Mouse (Mus musculus) kidney, adult 2 months (tissue): ENCODE data around the gene Borcs5. TPM values are rescaled to one million over a fixed set of nuclear protein-coding genes. Genes with fewer than 3 reads are reported as not detected.

Experiments used
- DNase-seq: peaks from one replicate; pipeline ENCODE4 v3.0.0; 2021
- H3K27ac ChIP-seq: fragments of 200-500 bp; 2 replicates; pipeline ENCODE4 v1.5.1; 2012; ENCODE audit warnings: low read depth, low read length, control low read depth, inconsistent platforms; ENCODE audit not compliant: insufficient read depth
- H3K27me3 ChIP-seq: fragments of 200-500 bp; replicated peaks from 2 replicates; pipeline ENCODE4 v1.6.1; 2012; ENCODE audit warnings: mild to moderate bottlenecking, moderate library complexity, low read length, inconsistent platforms; ENCODE audit not compliant: control insufficient read depth, insufficient read depth
- H3K36me3 ChIP-seq: fragments of 200-500 bp; 2 replicates; pipeline ENCODE4 v1.6.1; 2012; ENCODE audit warnings: mild to moderate bottlenecking, moderate library complexity, low read length, inconsistent platforms; ENCODE audit not compliant: control insufficient read depth, insufficient read depth
- H3K4me1 ChIP-seq: fragments of 200-500 bp; 2 replicates; pipeline ENCODE4 v1.6.1; 2011; ENCODE audit warnings: low read length; ENCODE audit not compliant: control insufficient read depth, insufficient read depth
- H3K4me3 ChIP-seq: fragments of 200-500 bp; 2 replicates; pipeline ENCODE4 v1.5.1; 2011; ENCODE audit warnings: mild to moderate bottlenecking, low read depth, low read length, control low read depth; ENCODE audit not compliant: insufficient read depth
- CTCF ChIP-seq: fragments of 200-500 bp; conservative IDR thresholded peaks from 2 replicates; pipeline ENCODE4 v1.5.1; 2011; ENCODE audit warnings: low read depth, mild to moderate bottlenecking, control low read depth, low read length, moderate library complexity, mixed read lengths; ENCODE audit not compliant: insufficient read depth, insufficient read length
- POLR2A ChIP-seq: fragments of 200-500 bp; IDR thresholded peaks from one replicate; pipeline ENCODE4 v1.6.1; 2011; ENCODE audit warnings: low read depth, low read length, control low read depth
- WGBS: fragments of 180-500 bp; shearing (Covaris S2); methylation state at CpG from one replicate; pipeline ENCODE4 v1.1.7; 2018; 5-methylcytosine and 5-hydroxymethylcytosine counted together
- polyA plus RNA-seq: library from polyadenylated mRNA; depleted of rRNA; stranded (reverse); fragments of >200 nt; gene quantifications from 2 replicates; pipeline ENCODE4 v1.2.3, GENCODE M21; 2012

Borcs5 gene
- polyA plus RNA-seq, 1 experiment: 14.5 TPM

DNA sequence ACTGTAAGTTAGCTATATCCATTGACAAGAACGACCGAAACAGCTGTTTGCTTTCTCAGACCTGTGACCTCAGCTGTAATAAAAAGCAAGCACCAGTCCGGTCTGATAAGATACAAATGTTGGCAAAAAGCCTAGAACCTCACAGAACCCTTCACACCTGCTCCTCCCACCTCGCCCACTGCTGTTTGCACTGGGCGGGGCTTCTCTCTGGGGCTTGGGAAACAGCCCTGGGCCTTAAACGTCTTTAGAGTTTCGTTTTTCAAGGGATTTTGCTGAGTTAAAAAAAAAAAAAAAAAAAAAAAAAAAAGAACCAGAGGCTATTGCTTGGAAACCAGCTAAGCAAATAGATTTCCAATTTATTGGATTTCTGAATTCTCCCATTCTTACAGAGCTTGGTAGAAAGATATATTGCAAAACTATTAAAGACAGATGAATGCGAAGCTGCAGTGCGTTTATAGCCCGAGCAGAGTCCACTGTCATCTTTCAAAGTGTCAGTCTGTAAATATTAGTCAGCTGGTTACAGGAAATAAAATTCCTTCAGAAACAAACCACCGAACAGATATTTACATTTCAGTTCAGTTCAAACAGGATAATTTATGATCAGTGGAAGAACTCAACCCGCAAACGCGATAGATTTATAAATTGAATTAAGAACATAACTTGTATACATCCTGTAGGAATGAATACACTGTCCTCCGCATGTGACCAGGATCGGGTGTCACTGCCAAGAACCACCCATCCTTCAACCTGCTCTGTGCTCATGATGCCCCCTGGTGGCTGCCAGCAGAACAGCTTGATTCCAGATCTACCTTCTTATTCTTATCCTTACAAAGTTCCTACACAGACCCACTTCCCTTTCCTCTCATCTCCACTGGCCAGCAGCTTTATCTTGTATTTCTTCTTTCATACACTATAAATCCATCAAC lies 24.3 kb upstream of the Borcs5 start:
- Histone ChIP-seq H3K4me1 (no peaks in the 10 kb centered on the region), H3K4me3 (no peak overlapping the region), H3K27ac (no peak overlapping the region), H3K27me3 (no peaks in the 10 kb centered on the region), H3K36me3 (no peaks in the 10 kb centered on the region)
- WGBS: 12% methylated on average over 16 of the region's 16 CpGs
- DNase-seq: peak; percentile 92
- TF ChIP-seq CTCF (peak; percentile 99), POLR2A (no peak)

DNA sequence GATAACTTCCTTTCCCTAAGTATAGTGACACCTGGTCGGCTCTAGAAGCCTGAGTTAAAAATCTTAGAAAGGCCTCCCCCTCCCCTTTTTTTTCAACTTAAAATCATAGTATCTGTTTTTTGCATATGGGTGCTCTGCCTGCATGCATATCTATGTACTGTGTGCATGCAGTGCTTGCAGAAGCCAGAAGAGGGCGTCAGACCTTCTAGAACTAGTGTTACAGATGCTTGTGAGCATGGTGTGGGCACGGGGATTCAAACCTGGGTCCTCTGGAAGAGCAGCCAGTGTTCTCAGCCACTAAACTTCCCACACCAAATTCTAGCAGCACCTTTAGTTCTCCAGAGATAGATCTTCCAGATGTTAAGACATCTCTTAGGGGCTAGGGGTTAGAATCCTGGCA lies 21.7 kb upstream of the Borcs5 start:
- no peak for DNase-seq
- Histone ChIP-seq H3K36me3 (no peaks in the 10 kb centered on the region), H3K27ac (no peak overlapping the region), H3K4me3 (no peak overlapping the region), H3K4me1 (no peaks in the 10 kb centered on the region), H3K27me3 (no peaks in the 10 kb centered on the region)
- 65% methylated on average over 3 of the region's 3 CpGs for WGBS
- no peak for TF ChIP-seq CTCF
- TF ChIP-seq POLR2A: no peak

DNA sequence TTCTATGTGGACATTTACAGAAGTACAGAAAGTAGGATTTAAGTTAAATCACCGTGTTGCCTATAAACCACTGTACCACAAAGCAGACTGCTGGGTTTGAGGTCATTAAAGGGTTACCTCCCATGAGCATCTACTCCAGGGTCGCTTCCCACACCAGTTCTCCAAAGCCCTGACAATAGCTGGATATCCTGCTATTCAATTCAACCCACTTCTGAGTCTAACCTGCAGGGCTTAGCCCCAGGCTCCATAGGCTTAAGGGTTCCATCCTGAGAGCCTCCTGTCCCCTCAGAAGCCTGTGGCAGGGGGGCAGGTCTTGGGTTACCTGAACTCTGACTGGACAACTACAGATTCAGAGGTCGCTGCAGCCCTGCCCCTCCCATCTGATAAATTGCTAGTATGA lies 19.2 kb upstream of the Borcs5 start:
- DNase-seq: no peak
- Histone ChIP-seq H3K4me3 (no peak overlapping the region), H3K27me3 (no peaks in the 10 kb centered on the region), H3K27ac (no peak overlapping the region), H3K4me1 (no peaks in the 10 kb centered on the region), H3K36me3 (no peaks in the 10 kb centered on the region)
- no peak for TF ChIP-seq CTCF
- no peak for TF ChIP-seq POLR2A
- WGBS: 76% methylated on average over 3 of the region's 3 CpGs

DNA sequence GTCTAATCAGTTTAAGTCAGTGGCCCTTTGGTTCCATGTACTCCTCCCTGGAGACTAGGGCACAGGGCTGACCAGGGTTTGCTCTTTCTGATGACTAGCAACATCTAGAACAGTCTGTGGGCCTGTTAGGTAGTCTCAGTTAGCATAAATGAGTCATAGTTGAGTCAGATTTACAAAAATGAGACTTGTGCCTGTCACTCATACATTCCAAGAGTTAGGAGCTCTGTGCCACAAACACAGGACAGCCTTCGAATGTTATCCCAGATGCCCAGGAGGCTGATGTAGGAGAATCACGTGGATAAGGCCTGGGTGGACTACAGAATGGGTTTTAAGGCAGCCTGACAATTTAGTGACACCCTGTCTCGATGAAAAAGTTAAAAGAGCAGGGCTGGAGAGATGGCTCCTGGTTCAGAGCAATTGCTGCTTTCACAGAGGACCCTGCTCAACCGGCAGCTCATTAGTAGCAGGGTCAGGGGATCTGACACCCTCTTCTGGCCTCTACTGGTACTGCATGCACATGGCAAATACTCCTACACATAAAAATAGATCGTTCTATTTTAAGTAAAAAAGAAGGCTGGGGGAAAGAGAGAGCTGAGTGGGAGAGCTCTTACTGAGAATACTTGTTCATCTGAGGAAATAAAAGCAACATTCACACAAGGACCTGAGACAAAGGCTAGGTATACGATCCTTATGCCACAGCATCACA lies 18.3 kb upstream of the Borcs5 start:
- H3K4me1 ChIP-seq: no peaks in the 10 kb centered on the region
- peak; percentile 25 for DNase-seq
- H3K27ac ChIP-seq: no peak overlapping the region
- H3K4me3 ChIP-seq: no peak overlapping the region
- WGBS: 72% methylated on average over 6 of the region's 6 CpGs
- peak; percentile 48; the same call in 1 of the 2 replicates for TF ChIP-seq CTCF
- no peak for TF ChIP-seq POLR2A
- H3K27me3 ChIP-seq: no peaks in the 10 kb centered on the region
- H3K36me3 ChIP-seq: no peaks in the 10 kb centered on the region

DNA sequence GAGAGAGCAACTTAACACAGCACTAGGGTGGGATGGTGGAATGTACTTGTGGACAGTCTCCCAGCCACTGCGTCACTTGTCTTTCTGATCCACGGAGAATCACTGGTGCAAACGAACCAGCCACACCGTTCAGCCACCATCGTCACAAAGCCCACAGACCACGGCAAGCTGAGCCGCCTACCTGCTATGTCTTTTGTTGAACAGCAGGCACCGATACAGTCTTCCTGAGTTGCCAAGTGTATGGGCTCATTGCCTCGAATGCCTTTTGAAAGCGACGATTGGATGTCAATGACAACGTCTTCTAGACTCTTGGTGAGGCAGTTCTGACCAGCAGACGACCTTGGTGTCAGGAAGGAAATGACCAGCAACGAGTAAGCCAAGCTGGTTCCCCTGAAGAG lies 17.8 kb upstream of the Borcs5 start:
- TF ChIP-seq POLR2A (no peak), CTCF (no peak)
- DNase-seq: peak; percentile 31
- Histone ChIP-seq H3K27ac (no peak overlapping the region), H3K36me3 (no peaks in the 10 kb centered on the region), H3K27me3 (no peaks in the 10 kb centered on the region), H3K4me3 (no peak overlapping the region), H3K4me1 (no peaks in the 10 kb centered on the region)
- WGBS: 74% methylated on average over 14 of the region's 14 CpGs

DNA sequence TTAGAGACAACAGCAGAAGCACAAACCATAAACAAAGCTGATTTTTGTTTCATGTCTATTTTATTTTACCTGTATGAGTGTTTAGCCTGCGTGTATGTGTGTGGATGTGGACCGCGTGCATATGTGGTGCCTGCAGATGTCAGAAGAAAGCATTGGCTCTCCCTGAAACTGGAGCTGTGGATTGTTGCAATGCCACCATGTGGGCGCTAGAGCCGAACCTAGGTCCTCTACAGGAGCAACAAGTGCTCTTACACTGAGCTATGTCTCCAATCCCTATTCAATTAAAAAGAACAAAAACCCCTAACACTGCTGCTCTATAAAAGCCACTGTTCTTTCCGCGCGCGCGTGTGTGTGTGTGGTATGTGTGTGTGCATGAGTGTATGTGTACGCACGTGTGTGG lies 13.9 kb upstream of the Borcs5 start:
- Histone ChIP-seq H3K27ac (no peak overlapping the region), H3K4me3 (no peak overlapping the region), H3K27me3 (no peaks in the 10 kb centered on the region), H3K36me3 (no peaks in the 10 kb centered on the region), H3K4me1 (no peaks in the 10 kb centered on the region)
- WGBS: 85% methylated on average over 12 of the region's 12 CpGs
- no peak for TF ChIP-seq CTCF
- DNase-seq: no peak

DNA sequence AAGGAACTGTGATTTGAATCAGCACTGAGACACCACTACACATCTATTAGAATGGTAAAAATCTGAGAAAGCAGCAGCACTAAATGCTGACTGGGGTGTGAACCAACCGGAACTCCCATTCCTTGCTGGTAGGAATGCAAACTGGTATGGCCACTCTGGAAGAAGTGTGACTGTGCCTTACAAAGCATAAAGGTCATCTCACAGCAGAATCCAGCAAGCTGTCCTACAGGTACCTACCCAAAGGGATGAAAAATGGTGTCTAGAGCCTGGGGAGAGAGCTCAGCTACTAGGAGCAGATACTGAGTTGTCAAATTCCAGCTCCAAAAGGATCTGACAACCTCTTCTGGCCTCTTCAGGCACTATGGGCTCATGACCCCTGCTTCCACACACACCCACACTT lies 12.7 kb upstream of the Borcs5 start:
- TF ChIP-seq POLR2A (no peak), CTCF (no peak)
- no peak overlapping the region for H3K27ac ChIP-seq
- no peaks in the 10 kb centered on the region for H3K27me3 ChIP-seq
- 77% methylated on average over 1 of the region's 1 CpGs for WGBS
- no peaks in the 10 kb centered on the region for H3K4me1 ChIP-seq
- no peak overlapping the region for H3K4me3 ChIP-seq
- no peak for DNase-seq
- no peaks in the 10 kb centered on the region for H3K36me3 ChIP-seq
